Mouse (Mus musculus): Measurements from ENCODE around the gene Lypd5. TPM values are rescaled to one million over a fixed set of nuclear protein-coding genes. Genes with fewer than 3 reads are reported as not detected.

Lypd5 gene
- total RNA-seq, 2 experiments from 2014 or later = not detected

Other genes starting within 250 kb of the Lypd5 start
- gene Zfp112, start 236.9 kb upstream of the Lypd5 start, total RNA-seq (2015) = 0.94 and 1.1 TPM in 2 replicates
- 0.21 and 0.71 TPM in 2 replicates for gene Zfp112, start 236.9 kb upstream of the Lypd5 start, total RNA-seq (2017)
- 9.1 and 10.3 TPM in 2 replicates for gene Zfp235, start 215.0 kb upstream of the Lypd5 start, total RNA-seq (2015)
- gene Zfp235, start 215.0 kb upstream of the Lypd5 start, total RNA-seq (2017) = 6.4 and 7.9 TPM in 2 replicates
- gene Zfp114, start 174.1 kb upstream of the Lypd5 start, total RNA-seq (2015) = 1.9 and 2.2 TPM in 2 replicates
- gene Zfp114, start 174.1 kb upstream of the Lypd5 start, total RNA-seq (2017) = 2.5 and 3.5 TPM in 2 replicates
- 10.3 and 14.3 TPM in 2 replicates for gene Zfp111, start 137.8 kb upstream of the Lypd5 start, total RNA-seq (2015)
- gene Zfp111, start 137.8 kb upstream of the Lypd5 start, total RNA-seq (2017) = 19.7 and 21.2 TPM in 2 replicates
- 4.7 and 6.0 TPM in 2 replicates for gene Zfp109, start 111.6 kb upstream of the Lypd5 start, total RNA-seq (2015)
- 10.3 and 11.0 TPM in 2 replicates for gene Zfp109, start 111.6 kb upstream of the Lypd5 start, total RNA-seq (2017)
- 1.2 and 2.1 TPM in 2 replicates for gene Zfp108, start 94.4 kb upstream of the Lypd5 start, total RNA-seq (2015)
- 1.5 and 2.3 TPM in 2 replicates for gene Zfp108, start 94.4 kb upstream of the Lypd5 start, total RNA-seq (2017)
- 0.39 and 1.1 TPM in 2 replicates for gene Zfp93, start 78.8 kb upstream of the Lypd5 start, total RNA-seq (2015)
- 1.5 and 2.4 TPM in 2 replicates for gene Zfp93, start 78.8 kb upstream of the Lypd5 start, total RNA-seq (2017)
- 6.6 and 10.5 TPM in 2 replicates for gene Zfp61, start 48.0 kb upstream of the Lypd5 start, total RNA-seq (2015)
- gene Zfp61, start 48.0 kb upstream of the Lypd5 start, total RNA-seq (2017) = 22.7 and 29.0 TPM in 2 replicates
- 2.5 and 3.6 TPM in 2 replicates for gene Zfp94, start 32.5 kb upstream of the Lypd5 start, total RNA-seq (2015)
- gene Zfp94, start 32.5 kb upstream of the Lypd5 start, total RNA-seq (2017) = 2.7 and 5.0 TPM in 2 replicates
- gene Tescl, start 15.3 kb upstream of the Lypd5 start, total RNA-seq (2015) = not detected in 2 replicates
- not detected in 2 replicates for gene Tescl, start 15.3 kb upstream of the Lypd5 start, total RNA-seq (2017)
- 20.5 and 28.0 TPM in 2 replicates for gene Kcnn4, start 21.1 kb downstream of the Lypd5 start, total RNA-seq (2015)
- gene Kcnn4, start 21.1 kb downstream of the Lypd5 start, total RNA-seq (2017) = 48.6 and 57.7 TPM in 2 replicates
- gene Smg9, start 50.4 kb downstream of the Lypd5 start, total RNA-seq (2015) = 10.8 and 18.1 TPM in 2 replicates
- 16.0 and 20.8 TPM in 2 replicates for gene Smg9, start 50.4 kb downstream of the Lypd5 start, total RNA-seq (2017)
- 0.07 TPM in 1 of 2 replicates, not detected in the other for gene Irgc1, start 103.1 kb downstream of the Lypd5 start, total RNA-seq (2015)
- not detected in 2 replicates for gene Irgc1, start 103.1 kb downstream of the Lypd5 start, total RNA-seq (2017)
- gene Plaur, start 113.3 kb downstream of the Lypd5 start, total RNA-seq (2015) = 17.9 and 21.2 TPM in 2 replicates
- gene Plaur, start 113.3 kb downstream of the Lypd5 start, total RNA-seq (2017) = 20.5 and 27.6 TPM in 2 replicates
- gene Cadm4, start 132.8 kb downstream of the Lypd5 start, total RNA-seq (2015) = not detected in 2 replicates
- not detected in 2 replicates for gene Cadm4, start 132.8 kb downstream of the Lypd5 start, total RNA-seq (2017)
- 2.0 and 2.2 TPM in 2 replicates for gene Zfp428, start 157.8 kb downstream of the Lypd5 start, total RNA-seq (2015)
- gene Zfp428, start 157.8 kb downstream of the Lypd5 start, total RNA-seq (2017) = 1.3 and 3.6 TPM in 2 replicates
- not detected in 2 replicates for gene AC161166.1, start 163.3 kb downstream of the Lypd5 start, total RNA-seq (2015)
- not detected in 2 replicates for gene AC161166.1, start 163.3 kb downstream of the Lypd5 start, total RNA-seq (2017)
- 3.2 and 4.4 TPM in 2 replicates for gene Irgq, start 181.5 kb downstream of the Lypd5 start, total RNA-seq (2015)
- 4.7 and 5.3 TPM in 2 replicates for gene Irgq, start 181.5 kb downstream of the Lypd5 start, total RNA-seq (2017)
- not detected in 2 replicates for gene Pinlyp, start 196.9 kb downstream of the Lypd5 start, total RNA-seq (2015)
- gene Pinlyp, start 196.9 kb downstream of the Lypd5 start, total RNA-seq (2017) = not detected in 2 replicates
- 35.8 and 43.4 TPM in 2 replicates for gene Xrcc1, start 197.1 kb downstream of the Lypd5 start, total RNA-seq (2015)
- 40.0 and 44.3 TPM in 2 replicates for gene Xrcc1, start 197.1 kb downstream of the Lypd5 start, total RNA-seq (2017)
- 61.3 and 68.9 TPM in 2 replicates for gene Ethe1, start 238.3 kb downstream of the Lypd5 start, total RNA-seq (2015)
- gene Ethe1, start 238.3 kb downstream of the Lypd5 start, total RNA-seq (2017) = 18.3 and 31.4 TPM in 2 replicates
- gene Zfp575, start 238.4 kb downstream of the Lypd5 start, total RNA-seq (2015) = 0.12 and 0.15 TPM in 2 replicates
- gene Zfp575, start 238.4 kb downstream of the Lypd5 start, total RNA-seq (2017) = not detected in 2 replicates